ENCODE assay signal across 8 mouse cellular contexts in genomic region chr2:168601491-168602386, GRCm38 (mm10). TPM values are rescaled to one million over a fixed set of nuclear protein-coding genes. Genes with fewer than 3 reads are reported as not detected.
DNase-seq lines count a peak whose midpoint lies in the region; ATAC-seq and TF ChIP-seq lines count a peak whose summit lies in the region.

Nfatc2 (minus strand) TSS chr2:168601657.

- no peaks in the 10 kb centered on the region for H3K9me3 ChIP-seq in hindbrain, embryonic 13.5 days
- H3K9me3 ChIP-seq in lung, postnatal 0 days (ENCODE audit: low read length), result no peaks in the 10 kb centered on the region

- TF ChIP-seq CTCF in Patski (IDR thresholded peaks at IDR 0.05), result no peak
- TF ChIP-seq CTCF in lung, postnatal 0 days (IDR thresholded peaks at IDR 0.05), result no peak

- peaks cover 49% of the 10 kb centered on the region for H3K4me1 ChIP-seq in hindbrain, embryonic 13.5 days (replicated peaks)
- 0 out of 2 replicates have a peak, but pooled peaks cover 6% of the 10 kb centered on the region for H3K4me1 ChIP-seq in lung, postnatal 0 days (ENCODE audit: insufficient read depth, low read depth, low read length)

- POLR2A ChIA-PET in Patski (lab: Charles Lee), result no interaction called here

- peak; percentile 51 for ATAC-seq in Patski
- peak; percentile 81 for ATAC-seq in hindbrain, embryonic 13.5 days (ENCODE audit: low FRiP score)
- peak; percentile 93 for ATAC-seq in lung, postnatal 0 days
- no peak for ATAC-seq in monocyte, adult 5-6 weeks (replicated peaks; ENCODE audit: insufficient number of reproducible peaks, low FRiP score, low TSS enrichment, poor library complexity, severe bottlenecking)

- peaks cover 21% of the 10 kb centered on the region for H3K27me3 ChIP-seq in Patski
- H3K27me3 ChIP-seq in hindbrain, embryonic 13.5 days, result peaks cover 82% of the 10 kb centered on the region
- peaks cover 20% of the 10 kb centered on the region for H3K27me3 ChIP-seq in lung, postnatal 0 days (replicated peaks; ENCODE audit: insufficient read depth, low read length)

- DNase-seq in Patski (ENCODE audit: low read depth, low spot score), result peak; percentile 74
- DNase-seq in cerebellum, postnatal 10 days, result peak; percentile 74 to 76
- peak; percentile 58 to 63 for DNase-seq in frontal cortex, postnatal 25 days (ENCODE audit: low spot score in 2 of 2)
- DNase-seq in layer of hippocampus, postnatal 14 days (ENCODE audit: low spot score in 2 of 2), result peak; percentile 78 to 87
- peak; percentile 94 for DNase-seq in lung, postnatal 0 days (ENCODE audit: low spot score)
- peak; percentile 31 for DNase-seq in retina, postnatal 7 days (ENCODE audit: low read depth, low spot score)

- CTCF ChIA-PET in Patski (lab: Charles Lee), result no interaction called here

- peak within 1 kb of the TSS; percentile 86 for H3K4me2 ChIP-seq in hindbrain, embryonic 13.5 days
- peak within 1 kb of the TSS; percentile 53 for H3K4me2 ChIP-seq in lung, postnatal 0 days (replicated peaks; ENCODE audit: low read depth, low read length)

- in situ Hi-C loops in Patski (cut with MboI; ENCODE audit: low pct_unique_long_range_greater_than_20kb), result no loop called here

- peak within 1 kb of the TSS; percentile 54 for H3K4me3 ChIP-seq in hindbrain, embryonic 13.5 days
- H3K4me3 ChIP-seq in lung, postnatal 0 days (ENCODE audit: low read depth, low read length), result peak within 1 kb of the TSS; percentile 23

- WGBS in hindbrain, embryonic 13.5 days, result 1% methylated on average over 56 of the region's 56 CpGs
- WGBS in lung, postnatal 0 days, result 1% methylated on average over 45 of the region's 56 CpGs

- peak; percentile 69 for TF ChIP-seq EP300 in lung, postnatal 0 days (IDR thresholded peaks at IDR 0.05)

- no peaks in the 10 kb centered on the region for H3K36me3 ChIP-seq in hindbrain, embryonic 13.5 days
- no peaks in the 10 kb centered on the region for H3K36me3 ChIP-seq in lung, postnatal 0 days (ENCODE audit: insufficient read depth, low read length)

- H3K9ac ChIP-seq in hindbrain, embryonic 13.5 days, result peak within 1 kb of the TSS; percentile 75
- H3K9ac ChIP-seq in lung, postnatal 0 days (replicated peaks; ENCODE audit: low read depth), result no peak within 1 kb of the TSS

- H3K27ac ChIP-seq in hindbrain, embryonic 13.5 days, result peak within 1 kb of the TSS; percentile 77
- no peak within 1 kb of the TSS for H3K27ac ChIP-seq in lung, postnatal 0 days (ENCODE audit: low read length)

RNA-seq across cellular contexts. Expression of gene Nfatc2, which starts in this region (rescaled TPM):
- 0.03 TPM for polyA plus RNA-seq in Patski (2021)
- 1.7 and 1.8 TPM in 2 replicates for polyA plus RNA-seq in hindbrain, embryonic 13.5 days (2015; fragmentation: Nextera tagmentation; extraction: Ambion mirVana)
- total RNA-seq in layer of hippocampus, postnatal 14 days (2021), result 10 to 100 TPM; 20.0 to 21.8 TPM
- polyA plus RNA-seq in lung, postnatal 0 days (2015; fragmentation: Nextera tagmentation; extraction: Ambion mirVana), result 0.72 and 0.96 TPM in 2 replicates
- 3.8 to 13.0 TPM (median 6.1 TPM) in 3 replicates for total RNA-seq in monocyte, adult 5-6 weeks (2017)

Comparison
In these comparisons a context has a peak if more than half of its experiments do, and no peak if none do; other contexts are left out.
1. Peak in DNase-seq and ATAC-seq in Patski; RNA of the gene not detected or under 1 TPM.
2. Peak in DNase-seq, ATAC-seq, H3K4me3 ChIP-seq and H3K4me2 ChIP-seq in lung, postnatal 0 days; RNA of the gene not detected or under 1 TPM.
3. DNase-seq: peak in every context shown above with its lines; median percentile 94 in lung, postnatal 0 days; 82 in layer of hippocampus, postnatal 14 days; 75 in cerebellum, postnatal 10 days; 74 in Patski; 60 in frontal cortex, postnatal 25 days; 31 in retina, postnatal 7 days.